Mouse (Mus musculus) lung, postnatal 14 days (tissue): ENCODE data around the gene Cd7.
A peak's percentile ranks its signal among the peaks of the same experiment; 100 is the strongest.
"Not testable (repeated sequence)": the region's sequence is repeated elsewhere in the genome, so short reads cannot be mapped to it uniquely, and the experiment has no call there.

ENCODE experiments used
- DNase-seq: peaks from one replicate; pipeline ENCODE4 v3.0.0; 2021

The Cd7 gene

GRCm38 (mm10) chr11:121039302-121039701 lies at the start of gene Cd7:
Gene Cd7, minus strand, starts transcription at chr11:121039418.
- DNase-seq: no peak

- no peak for DNase-seq
Measured at GRCm38 (mm10) chr11:121088997-121089396, 49.8 kb upstream of the Cd7 start.

GRCm38 (mm10) chr11:121086296-121086695 lies 47.1 kb upstream of the Cd7 start:
- no peak for DNase-seq

DNA sequence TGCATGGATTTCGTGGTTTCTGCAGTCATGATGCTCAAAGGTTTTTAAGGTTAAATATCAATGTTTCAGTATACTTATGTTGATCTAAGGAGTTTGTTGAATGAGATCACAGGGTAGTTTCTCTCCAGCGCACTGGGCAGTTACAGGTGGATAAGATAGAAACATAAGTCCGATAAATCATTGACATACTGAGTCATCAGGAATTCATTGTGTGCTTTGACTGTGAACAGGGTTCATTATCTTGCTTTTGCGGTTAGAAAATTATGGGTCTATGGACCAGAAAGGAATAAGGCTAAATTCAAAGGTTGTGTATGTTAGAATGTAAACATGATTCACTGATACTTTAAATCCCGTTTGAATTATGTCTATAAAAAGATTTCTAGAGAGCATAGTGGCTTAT lies 46.0 kb upstream of the Cd7 start:
- DNase-seq: no peak

DNA sequence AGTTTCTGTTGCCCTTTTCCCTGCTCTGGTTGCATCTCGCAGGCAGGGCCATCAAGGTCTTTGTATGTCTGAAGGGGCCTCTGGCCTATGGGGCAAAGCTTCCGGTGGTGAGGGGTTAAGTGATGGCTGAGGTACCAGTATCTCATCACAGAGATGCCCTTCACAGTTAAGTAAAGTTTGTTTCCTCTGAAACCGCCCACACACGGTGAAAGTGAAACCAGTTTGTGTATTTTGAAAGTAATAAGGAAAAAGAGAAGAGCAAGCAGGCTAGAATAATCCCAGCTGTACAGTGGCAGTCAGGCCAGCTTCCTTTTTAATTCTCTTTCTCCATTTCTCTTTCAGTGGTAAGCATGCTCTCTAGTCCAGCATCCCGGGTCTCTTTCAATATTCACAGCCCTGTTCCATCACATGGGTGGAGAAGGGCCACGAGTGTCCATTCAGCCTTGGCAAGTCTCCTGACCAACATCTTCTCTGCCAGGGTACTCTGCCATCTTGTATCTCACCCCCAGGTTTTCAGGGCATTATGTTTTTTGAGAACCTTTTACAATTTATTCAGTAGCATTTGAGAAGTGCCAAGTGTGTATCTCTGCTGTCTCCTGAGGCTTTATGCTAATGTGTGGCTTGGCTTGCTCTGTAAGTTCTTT lies 43.8 kb upstream of the Cd7 start:
- DNase-seq: peak; percentile 22

DNA sequence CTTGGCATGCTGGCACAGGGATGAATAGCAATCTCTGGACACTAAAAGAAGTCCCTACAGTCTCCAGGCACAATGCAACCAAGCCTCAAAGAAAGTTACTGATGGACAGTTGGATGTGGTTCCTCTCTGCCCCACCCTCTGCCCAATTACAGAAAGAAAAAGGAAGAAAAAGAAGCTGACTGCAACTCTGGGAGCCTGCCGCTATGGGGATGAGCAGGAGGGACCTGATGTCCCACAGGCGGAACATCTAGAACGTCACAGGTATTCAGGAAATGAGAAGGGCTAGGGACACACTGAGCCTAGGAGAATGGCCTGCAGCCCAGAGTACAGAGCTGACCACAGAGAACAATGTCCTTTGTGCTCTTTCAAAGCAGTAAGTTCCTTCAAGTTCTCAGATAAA lies 43.0 kb upstream of the Cd7 start:
- DNase-seq: no peak

DNA sequence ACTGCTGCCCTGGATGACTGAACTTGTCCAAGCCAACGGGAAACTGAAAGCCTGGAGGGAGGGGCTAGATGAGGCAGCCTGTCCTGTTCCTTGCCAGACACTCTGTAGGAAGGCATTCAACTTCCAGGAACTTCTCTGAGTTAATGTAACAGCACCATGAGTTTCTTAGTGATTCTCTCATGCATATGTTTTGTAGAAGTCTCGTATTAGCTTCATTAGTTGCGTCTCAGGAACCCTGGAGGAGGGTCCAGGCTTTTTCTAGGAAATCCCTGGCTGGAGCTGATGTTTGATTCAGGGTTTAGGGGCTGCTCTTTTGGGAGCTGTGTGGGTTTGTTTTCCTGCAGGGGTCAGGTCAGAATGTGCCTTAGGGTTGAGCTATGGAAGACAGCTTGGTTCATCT lies 41.9 kb upstream of the Cd7 start, which contains the start of gene Sectm1a:
Gene Sectm1a (minus strand): TSS at position 101 of the 400 bp plus-strand sequence.
- no peak for DNase-seq

- DNase-seq: no peak
Measured at GRCm38 (mm10) chr11:121080330-121080729, 41.1 kb upstream of the Cd7 start.

- no peak for DNase-seq
Measured at GRCm38 (mm10) chr11:121075655-121076054, 36.4 kb upstream of the Cd7 start.

DNA sequence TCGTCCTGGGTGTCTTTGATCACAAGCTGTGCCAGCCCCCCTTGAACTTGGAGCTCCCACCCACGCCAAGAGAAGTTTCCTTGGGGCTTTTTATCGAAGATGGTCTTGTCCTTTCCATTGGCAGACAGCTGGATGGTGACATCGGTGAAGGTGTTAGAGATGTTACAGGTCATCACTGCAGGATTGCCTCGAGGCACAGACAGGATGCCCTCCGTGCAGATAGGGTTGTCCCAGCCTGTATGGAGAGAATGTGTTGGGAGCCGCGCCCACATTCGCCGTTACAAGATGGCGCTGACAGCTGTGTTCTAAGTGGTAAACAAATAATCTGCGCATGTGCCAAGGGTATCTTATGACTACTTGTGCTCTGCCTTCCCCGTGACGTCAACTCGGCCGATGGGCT lies 30.4 kb upstream of the Cd7 start:
- DNase-seq: not testable (repeated sequence)

DNA sequence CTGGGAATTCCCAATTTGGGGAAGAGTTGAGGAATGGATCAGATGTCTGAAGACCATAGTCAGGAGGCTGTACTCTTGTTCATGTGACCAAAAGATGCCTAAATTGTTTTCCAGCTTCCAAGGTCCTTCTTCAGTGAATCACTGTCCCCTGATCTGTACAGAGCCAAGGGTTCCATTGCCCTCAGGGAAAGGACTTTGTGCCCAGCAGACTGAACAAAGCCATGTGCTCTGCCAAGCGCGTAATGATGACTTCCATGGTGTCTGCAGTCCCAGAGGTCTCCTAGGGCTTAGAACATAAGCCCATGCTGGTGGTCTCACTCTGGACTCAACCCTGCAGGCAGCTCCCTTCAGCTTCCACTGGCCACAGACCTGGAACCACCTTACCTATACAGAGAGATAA lies 28.7 kb upstream of the Cd7 start:
- no peak for DNase-seq

DNA sequence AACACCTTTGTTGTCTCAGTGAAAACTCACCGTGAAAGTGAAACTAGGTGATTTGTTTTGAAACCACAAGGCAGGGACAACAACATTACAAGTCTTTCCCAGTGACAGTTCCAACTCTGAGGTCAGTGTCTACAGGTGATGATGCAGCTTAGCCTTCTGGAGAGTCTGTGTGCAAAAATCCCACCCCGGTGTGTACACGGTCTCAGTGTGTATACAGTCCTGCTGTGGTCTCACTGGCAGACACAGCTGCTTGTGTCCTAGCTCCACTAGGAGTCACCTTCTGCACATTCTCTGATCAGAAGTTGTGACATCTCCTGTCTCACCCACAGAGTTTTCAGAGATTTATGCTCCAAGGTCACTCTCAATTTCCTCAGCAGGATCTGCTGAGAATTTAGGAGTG lies 25.0 kb upstream of the Cd7 start:
- no peak for DNase-seq

DNA sequence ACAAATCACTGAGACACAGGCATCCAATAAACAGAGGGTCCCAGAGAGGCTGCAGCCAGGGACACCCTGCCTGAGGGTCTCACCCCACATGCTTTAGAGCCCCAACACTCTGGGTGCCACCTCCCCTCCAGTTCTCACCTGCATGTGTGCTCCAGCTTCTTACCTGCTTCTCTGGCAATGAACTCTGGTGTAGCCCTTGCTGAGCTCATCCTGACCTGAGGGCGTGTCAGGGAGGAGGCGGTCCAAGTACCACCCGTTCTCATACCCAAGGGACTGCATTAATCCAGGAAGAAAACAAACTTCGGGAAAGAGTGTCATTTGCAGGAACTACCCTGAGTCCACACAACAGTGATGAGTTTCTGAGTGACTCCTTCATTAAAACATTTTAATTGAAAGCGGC lies 24.2 kb upstream of the Cd7 start, which contains the start of gene Sectm1b:
Gene Sectm1b (minus strand): TSS at position 191 of the 400 bp plus-strand sequence.
- no peak for DNase-seq

DNA sequence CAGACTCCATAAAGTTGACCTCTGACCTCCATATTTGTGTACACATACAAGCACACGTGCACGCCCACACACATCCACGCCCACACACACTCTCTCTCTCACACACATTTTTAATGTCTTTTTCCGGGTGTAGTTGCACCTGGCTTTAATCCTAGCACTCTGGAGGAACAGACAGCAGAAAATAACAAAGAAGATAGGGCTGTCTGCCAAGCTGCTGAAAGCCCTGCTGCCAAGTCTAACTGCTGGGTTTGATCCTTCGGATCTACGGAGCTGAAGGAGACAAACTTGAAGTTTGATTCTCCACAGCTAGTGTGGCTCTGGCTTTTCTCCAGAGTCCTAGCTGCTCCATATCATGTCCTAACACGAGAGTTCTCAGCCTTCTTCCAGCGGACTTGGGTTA lies 22.4 kb upstream of the Cd7 start:
- no peak for DNase-seq

- not testable (repeated sequence) for DNase-seq
Measured at GRCm38 (mm10) chr11:121060401-121061067, 21.3 kb upstream of the Cd7 start.

DNA sequence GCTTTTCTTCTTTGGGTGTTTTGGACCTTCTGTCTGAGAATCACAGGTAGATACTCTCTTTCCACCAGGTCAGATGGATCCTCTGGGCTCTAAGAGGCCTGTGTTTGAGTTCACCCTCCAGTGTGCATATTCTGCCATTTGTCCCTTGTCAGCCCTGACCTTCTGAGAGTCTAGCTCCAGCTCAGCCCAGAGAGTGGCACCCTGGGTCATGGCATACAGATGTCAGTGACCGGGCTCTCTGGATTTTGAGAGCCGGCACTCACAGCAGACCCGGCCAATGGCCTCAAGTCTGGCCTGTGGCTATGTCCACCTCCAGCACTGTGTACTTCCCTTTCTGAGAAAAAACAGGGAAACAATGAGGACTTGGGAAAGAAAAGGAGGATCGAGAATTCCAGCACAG lies 20.3 kb upstream of the Cd7 start:
- DNase-seq: no peak

DNA sequence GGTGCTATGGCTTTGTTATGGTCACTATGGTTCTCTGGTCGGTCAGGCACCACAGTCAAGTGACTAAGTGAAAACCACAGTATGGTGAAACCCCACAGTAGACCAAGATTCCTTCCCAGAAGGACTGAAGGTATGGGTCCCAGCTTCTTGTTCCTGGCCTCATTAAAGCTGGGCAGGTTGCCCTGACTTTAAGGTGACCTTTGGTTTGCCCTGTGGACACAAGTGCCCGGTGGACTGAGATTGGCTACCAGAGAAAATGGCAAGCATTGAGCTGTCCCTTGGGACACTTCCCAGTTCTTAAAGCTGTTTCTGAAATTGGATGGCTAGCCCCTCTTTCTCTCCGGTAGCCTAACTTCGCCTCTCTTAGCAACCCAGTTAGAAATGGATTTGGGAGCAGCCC lies 19.7 kb upstream of the Cd7 start:
- DNase-seq: no peak

DNA sequence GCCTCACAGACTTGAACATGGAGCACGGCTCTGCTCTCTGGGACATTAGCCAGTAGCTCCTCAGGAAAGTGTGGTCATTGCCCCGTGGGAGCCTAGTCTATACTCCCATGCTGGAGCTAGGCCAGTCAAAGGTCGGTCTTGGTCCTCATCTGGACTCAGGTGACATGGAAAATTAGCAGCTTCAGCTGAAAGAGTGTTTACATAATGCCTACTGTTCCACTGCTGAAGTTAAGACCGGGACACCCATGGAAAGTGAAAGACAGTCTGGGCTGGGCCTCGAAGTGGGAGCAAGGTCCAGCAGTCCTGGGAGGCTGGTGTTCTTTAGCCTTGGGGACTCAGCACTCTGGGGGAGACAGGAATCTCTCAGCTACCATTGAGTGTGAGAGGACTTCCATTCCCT lies 18.9 kb upstream of the Cd7 start:
- no peak for DNase-seq

DNA sequence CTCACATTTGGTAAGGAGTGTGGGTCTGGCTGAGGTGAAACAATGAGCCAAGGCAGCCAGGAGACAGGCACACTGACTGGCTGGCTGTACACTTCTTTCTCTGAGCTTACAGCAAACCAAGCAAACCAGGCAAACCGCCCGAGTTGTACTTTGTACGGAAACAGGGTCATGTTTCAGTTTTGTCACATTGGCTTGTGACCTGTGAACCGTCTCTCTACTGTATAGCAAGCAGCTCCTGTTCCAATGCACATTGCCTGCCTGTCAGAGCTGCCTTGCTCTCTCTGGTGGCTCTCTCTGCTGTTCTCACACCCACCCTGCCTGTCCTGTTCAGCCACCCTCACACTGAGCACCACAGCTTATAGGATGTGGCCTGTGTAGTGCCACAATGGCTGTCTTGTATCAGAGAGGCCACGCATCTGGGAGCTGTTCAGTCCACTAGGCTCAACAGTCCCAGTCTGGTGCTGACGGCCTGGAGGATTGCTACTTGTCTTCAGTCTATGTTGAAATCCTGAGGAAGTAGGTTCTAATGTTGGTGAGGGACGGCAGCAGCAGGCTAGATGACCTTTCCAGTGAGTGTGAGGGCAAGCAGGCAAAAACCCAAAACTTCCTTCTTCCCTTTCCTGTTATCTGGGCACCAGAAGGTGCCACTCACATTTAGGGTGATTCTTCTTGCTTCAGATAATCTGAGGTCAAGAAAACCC lies 17.5 kb upstream of the Cd7 start:
- DNase-seq: peak; percentile 12

- DNase-seq: peak; percentile 89
Measured at GRCm38 (mm10) chr11:121053536-121053935, 14.3 kb upstream of the Cd7 start.

DNA sequence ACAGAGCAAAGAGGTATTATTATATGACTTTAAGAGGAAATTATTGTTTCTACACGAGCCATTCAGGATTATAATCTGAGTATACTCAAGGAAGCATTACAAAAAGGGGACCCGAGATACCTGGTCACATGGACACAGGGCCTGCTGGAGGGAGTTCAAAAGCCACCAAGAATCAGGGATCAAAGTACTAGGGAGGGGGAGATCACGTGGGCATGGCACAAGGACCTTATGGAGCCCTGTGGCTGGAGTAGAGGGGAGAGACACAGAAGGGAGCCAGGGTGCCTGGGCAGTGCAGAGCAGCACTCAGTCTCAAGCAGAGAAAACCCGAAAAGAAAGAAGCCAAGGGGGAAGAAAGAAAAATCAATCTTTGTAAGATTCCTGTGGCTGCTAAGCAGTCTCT lies 13.2 kb upstream of the Cd7 start:
- DNase-seq: no peak

DNA sequence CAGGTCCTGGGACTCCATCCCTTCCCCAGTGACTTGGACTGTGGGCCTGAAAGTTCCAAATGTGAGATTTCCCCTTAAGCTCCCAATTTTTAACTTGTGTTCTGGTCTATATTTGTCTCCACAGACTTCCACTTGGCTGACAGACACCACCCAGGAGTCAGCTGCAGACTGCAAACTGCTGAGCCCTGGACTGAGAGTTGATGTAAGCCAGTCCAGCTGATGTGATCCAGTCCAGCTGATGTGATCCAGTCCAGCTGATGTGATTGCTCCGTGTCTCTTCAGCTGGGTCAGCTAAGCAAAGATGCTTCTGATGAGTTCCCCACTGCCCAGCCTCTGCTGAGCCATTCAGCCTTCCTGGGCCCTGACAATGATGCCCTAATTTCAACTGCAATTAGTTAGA lies 12.6 kb upstream of the Cd7 start:
- DNase-seq: no peak

GRCm38 (mm10) chr11:121049840-121050239 lies 10.6 kb upstream of the Cd7 start:
- DNase-seq: no peak

DNA sequence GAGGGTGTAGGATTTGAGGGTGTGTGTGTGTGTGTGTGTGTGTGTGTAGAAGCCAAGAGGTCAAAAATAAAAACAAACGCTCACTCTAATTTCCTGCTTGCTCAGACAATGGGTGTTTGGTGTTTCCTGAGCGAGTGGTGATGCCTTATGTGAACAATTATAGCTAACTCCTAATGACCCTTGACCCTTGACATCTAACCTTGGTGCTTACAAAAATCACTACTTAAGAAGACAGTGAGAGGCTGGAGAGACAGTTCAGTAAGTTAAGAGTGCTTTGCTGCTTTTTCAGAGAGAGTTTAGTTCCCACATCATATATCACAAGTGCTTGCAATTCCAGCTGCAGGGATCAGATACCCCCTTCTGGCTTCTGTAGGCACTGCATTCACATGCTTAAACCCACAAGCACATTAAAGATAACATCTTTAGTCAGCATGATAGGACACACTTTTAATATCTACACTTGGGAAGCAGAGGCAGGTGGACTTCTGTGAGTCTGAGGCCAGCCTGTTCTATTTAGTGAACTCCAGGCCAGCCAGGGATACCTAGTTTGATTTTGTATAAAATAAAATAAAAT lies 8.7 kb upstream of the Cd7 start:
- peak; percentile 33 for DNase-seq
